ENCODE assay signal across 22 mouse cellular contexts in genomic region chr3:85715764-85716297, GRCm38 (mm10).
DNase-seq lines count a peak whose midpoint lies in the region; ATAC-seq and TF ChIP-seq lines count a peak whose summit lies in the region.
"Had no signal": no experiment of that assay in that cellular context is flagged by ENCODE, and none has a peak within 500 bp of the region (broad histone marks: within the 10 kb centered on the region; RNA-seq: fewer than 3 reads in every experiment).

No protein-coding gene starts in this region.

- peak; percentile 35; the same call in 1 of the 2 replicates for ATAC-seq in lung, postnatal 0 days
- ATAC-seq in hindbrain, embryonic 14.5 days (ENCODE audit: low FRiP score): no peak
- ATAC-seq: forebrain, embryonic 16.5 days; Patski had no signal

- H3K79me2 ChIP-seq in myocyte (ENCODE audit: control insufficient read depth, insufficient read depth): no peaks in the 10 kb centered on the region

- no peaks in the 10 kb centered on the region for H3K36me3 ChIP-seq in lung, postnatal 0 days (ENCODE audit: insufficient read depth, low read length)
- no peaks in the 10 kb centered on the region for H3K36me3 ChIP-seq in myocyte (ENCODE audit: control insufficient read depth, insufficient read depth)
- no peaks in the 10 kb centered on the region for H3K36me3 ChIP-seq in hindbrain, embryonic 14.5 days (replicated peaks; ENCODE audit: control insufficient read depth, insufficient read depth)
- H3K36me3 ChIP-seq in forebrain, embryonic 10.5 days (replicated peaks): no peaks in the 10 kb centered on the region
- H3K36me3 ChIP-seq: embryonic facial prominence, embryonic 12.5 days; heart, embryonic 13.5 days; hindbrain, embryonic 13.5 days; limb, embryonic 13.5 days; midbrain, embryonic 12.5 days; neural tube, embryonic 12.5 days had no signal

- no peaks in the 10 kb centered on the region for H3K4me1 ChIP-seq in lung, postnatal 0 days (ENCODE audit: insufficient read depth, low read depth, low read length)
- no peaks in the 10 kb centered on the region for H3K4me1 ChIP-seq in hindbrain, embryonic 14.5 days (replicated peaks; ENCODE audit: control insufficient read depth, insufficient read depth, low read length)
- no peaks in the 10 kb centered on the region; the same call in 1 of the 2 replicates for H3K4me1 ChIP-seq in forebrain, embryonic 10.5 days
- H3K4me1 ChIP-seq: embryonic facial prominence, embryonic 12.5 days; limb, embryonic 13.5 days; midbrain, embryonic 12.5 days; neural tube, embryonic 12.5 days had no signal

- DNase-seq in adrenal gland, postnatal 25 days: peak; percentile 24
- no peak for DNase-seq in adrenal gland, postnatal 14 days
- DNase-seq in lung, postnatal 0 days (ENCODE audit: low spot score): no peak
- DNase-seq in lung, adult 18-20 months: no peak
- DNase-seq in fibroblast of lung, adult 2 months (ENCODE audit: low read depth): peak; percentile 32
- no peak for DNase-seq in hindbrain, embryonic 14.5 days (ENCODE audit: low spot score)
- no peak for DNase-seq in forebrain, embryonic 10.5 days (ENCODE audit: extremely low spot score, low spot score)
- DNase-seq: cerebellum, adult 9-11 months; kidney, adult 11 months; layer of hippocampus, postnatal 36 days; thymus, adult 2 months had no signal

- no peak overlapping the region for H3K9ac ChIP-seq in lung, postnatal 0 days (replicated peaks; ENCODE audit: low read depth)
- H3K9ac ChIP-seq in hindbrain, embryonic 14.5 days: no peak overlapping the region
- H3K9ac ChIP-seq: embryonic facial prominence, embryonic 12.5 days; heart, embryonic 13.5 days; hindbrain, embryonic 13.5 days; limb, embryonic 13.5 days; midbrain, embryonic 12.5 days; neural tube, embryonic 12.5 days had no signal

- H3K27me3 ChIP-seq in lung, postnatal 0 days (replicated peaks; ENCODE audit: insufficient read depth, low read length): no peaks in the 10 kb centered on the region
- no peaks in the 10 kb centered on the region for H3K27me3 ChIP-seq in myocyte (ENCODE audit: control insufficient read depth, insufficient read depth, insufficient read length)
- no peaks in the 10 kb centered on the region for H3K27me3 ChIP-seq in hindbrain, embryonic 14.5 days (ENCODE audit: control insufficient read depth, insufficient read depth, low read length)
- H3K27me3 ChIP-seq in forebrain, embryonic 10.5 days (ENCODE audit: poor library complexity, severe bottlenecking): no peaks in the 10 kb centered on the region
- H3K27me3 ChIP-seq: embryonic facial prominence, embryonic 12.5 days; heart, embryonic 13.5 days; hindbrain, embryonic 13.5 days; limb, embryonic 13.5 days; midbrain, embryonic 12.5 days; neural tube, embryonic 12.5 days; Patski had no signal

- no peak for TF ChIP-seq POLR2A in myocyte (IDR thresholded peaks at IDR 0.05; ENCODE audit: insufficient read length, low read depth)

- no peak overlapping the region for H3K4me3 ChIP-seq in lung, postnatal 0 days (ENCODE audit: low read depth, low read length)
- H3K4me3 ChIP-seq in myocyte: no peak overlapping the region
- H3K4me3 ChIP-seq in hindbrain, embryonic 14.5 days (replicated peaks; ENCODE audit: low read length): no peak overlapping the region
- H3K4me3 ChIP-seq in forebrain, embryonic 10.5 days: no peak overlapping the region
- H3K4me3 ChIP-seq: embryonic facial prominence, embryonic 12.5 days; heart, embryonic 13.5 days; hindbrain, embryonic 13.5 days; layer of hippocampus, adult 2 months; limb, embryonic 13.5 days; midbrain, embryonic 12.5 days; neural tube, embryonic 12.5 days had no signal

- 65% methylated on average over 4 of the region's 4 CpGs for WGBS in lung, postnatal 0 days
- WGBS in hindbrain, embryonic 14.5 days: 82% methylated on average over 4 of the region's 4 CpGs
- 90% methylated on average over 4 of the region's 4 CpGs for WGBS in forebrain, embryonic 10.5 days

- no peak overlapping the region for H3ac ChIP-seq in myocyte (ENCODE audit: control insufficient read depth, insufficient read length)

- TF ChIP-seq CTCF in lung, postnatal 0 days (IDR thresholded peaks at IDR 0.05): no peak

- no peak overlapping the region for H3K27ac ChIP-seq in lung, postnatal 0 days (ENCODE audit: low read length)
- no peak overlapping the region for H3K27ac ChIP-seq in hindbrain, embryonic 14.5 days
- no peak overlapping the region for H3K27ac ChIP-seq in forebrain, embryonic 10.5 days
- H3K27ac ChIP-seq: embryonic facial prominence, embryonic 12.5 days; heart, embryonic 13.5 days; hindbrain, embryonic 13.5 days; kidney, postnatal 0 days; layer of hippocampus, adult 2 months; limb, embryonic 13.5 days; midbrain, embryonic 12.5 days; neural tube, embryonic 12.5 days had no signal

- H3K4me2 ChIP-seq in lung, postnatal 0 days (replicated peaks; ENCODE audit: low read depth, low read length): no peak overlapping the region
- H3K4me2 ChIP-seq in myocyte (ENCODE audit: low read depth): peak overlapping the region; percentile 48
- H3K4me2 ChIP-seq in hindbrain, embryonic 14.5 days (replicated peaks): no peak overlapping the region
- H3K4me2 ChIP-seq: embryonic facial prominence, embryonic 12.5 days; heart, embryonic 13.5 days; hindbrain, embryonic 13.5 days; limb, embryonic 13.5 days; midbrain, embryonic 12.5 days; neural tube, embryonic 12.5 days had no signal

- H3K9me3 ChIP-seq in lung, postnatal 0 days (ENCODE audit: low read length): no peaks in the 10 kb centered on the region
- no peaks in the 10 kb centered on the region for H3K9me3 ChIP-seq in hindbrain, embryonic 14.5 days (ENCODE audit: control insufficient read depth, low read length)
- no peaks in the 10 kb centered on the region for H3K9me3 ChIP-seq in forebrain, embryonic 10.5 days
- H3K9me3 ChIP-seq: embryonic facial prominence, embryonic 12.5 days; heart, embryonic 13.5 days; hindbrain, embryonic 13.5 days; limb, embryonic 13.5 days; midbrain, embryonic 12.5 days; neural tube, embryonic 12.5 days had no signal

- no peak for TF ChIP-seq EP300 in lung, postnatal 0 days (IDR thresholded peaks at IDR 0.05)

TF ChIP-seq in myocyte, 11 proteins besides CTCF, POLR2A, EP300 and RAD21:
- TF ChIP-seq MYOG (IDR thresholded peaks at IDR 0.05; ENCODE audit: control insufficient read depth in 1 of 3, insufficient read depth in 1 of 3, insufficient read length in 2 of 3, low read depth in 2 of 3) (peak in 1 of 3 experiments; percentile 26), TCF12 (IDR thresholded peaks at IDR 0.05; ENCODE audit: insufficient read depth, poor library complexity, severe bottlenecking) (no peak), MYOD1 (IDR thresholded peaks at IDR 0.05; ENCODE audit: control insufficient read depth in 1 of 3, insufficient read length in 2 of 3, low read depth in 2 of 3) (peak; percentile 18 to 85 (median 47))

Comparison
In these comparisons a context has a peak if more than half of its experiments do, and no peak if none do; other contexts are left out.
1. DNase-seq: peak in adrenal gland, postnatal 25 days (single experiment) and fibroblast of lung, adult 2 months (single experiment); none in adrenal gland, postnatal 14 days (single experiment), lung, postnatal 0 days (single experiment), lung, adult 18-20 months (0 of 2), hindbrain, embryonic 14.5 days (single experiment) and forebrain, embryonic 10.5 days (single experiment).